Mouse (Mus musculus): ENCODE results near the gene Gm10644. TPM values are rescaled to one million over a fixed set of nuclear protein-coding genes. Genes with fewer than 3 reads are reported as not detected.

Gene Gm10644
- polyA plus RNA-seq, 1 experiment from 2014 or later, result 0.37 TPM

Small RNA genes lying within 50 kb of the gene (microRNA-seq; reads per million reads assigned to microRNA genes)
- gene Gm44330 (ENCODE audit: borderline number of aligned reads) (not detected), gene Gm44450 (ENCODE audit: borderline number of aligned reads) (not detected)

Other genes starting within 250 kb of the Gm10644 start
- gene Ddx39, start 240.0 kb downstream of the Gm10644 start, polyA plus RNA-seq (2014; fragmentation: Nextera tagmentation; extraction: Ambion mirVana), result 375 and 420 TPM in 2 replicates
- 16.8 and 17.2 TPM in 2 replicates for gene Adgre5, start 213.9 kb downstream of the Gm10644 start, polyA plus RNA-seq (2014; fragmentation: Nextera tagmentation; extraction: Ambion mirVana)
- gene Adgrl1, start 55.1 kb downstream of the Gm10644 start, polyA plus RNA-seq (2014; fragmentation: Nextera tagmentation; extraction: Ambion mirVana), result 7.4 and 10.3 TPM in 2 replicates
- 109 and 123 TPM in 2 replicates for gene Asf1b, start 302 bp upstream of the Gm10644 start, polyA plus RNA-seq (2014; fragmentation: Nextera tagmentation; extraction: Ambion mirVana)
- gene Prkaca, start 17.8 kb upstream of the Gm10644 start, polyA plus RNA-seq (2014; fragmentation: Nextera tagmentation; extraction: Ambion mirVana), result 96.9 and 99.2 TPM in 2 replicates
- 13.4 and 17.6 TPM in 2 replicates for gene Samd1, start 42.5 kb upstream of the Gm10644 start, polyA plus RNA-seq (2014; fragmentation: Nextera tagmentation; extraction: Ambion mirVana)
- gene 1700067K01Rik, start 46.3 kb upstream of the Gm10644 start, polyA plus RNA-seq (2014; fragmentation: Nextera tagmentation; extraction: Ambion mirVana), result 0.29 and 1.5 TPM in 2 replicates
- gene 2210011C24Rik, start 57.0 kb upstream of the Gm10644 start, polyA plus RNA-seq (2014; fragmentation: Nextera tagmentation; extraction: Ambion mirVana), result not detected in 2 replicates
- gene Palm3, start 66.3 kb upstream of the Gm10644 start, polyA plus RNA-seq (2014; fragmentation: Nextera tagmentation; extraction: Ambion mirVana), result 0.66 and 1.2 TPM in 2 replicates
- gene Il27ra, start 87.4 kb upstream of the Gm10644 start, polyA plus RNA-seq (2014; fragmentation: Nextera tagmentation; extraction: Ambion mirVana), result 1.8 and 3.1 TPM in 2 replicates
- gene Rln3, start 89.8 kb upstream of the Gm10644 start, polyA plus RNA-seq (2014; fragmentation: Nextera tagmentation; extraction: Ambion mirVana), result 0.42 TPM in 1 of 2 replicates, not detected in the other
- 0.52 and 0.86 TPM in 2 replicates for gene Gm10643, start 109.9 kb upstream of the Gm10644 start, polyA plus RNA-seq (2014; fragmentation: Nextera tagmentation; extraction: Ambion mirVana)
- 8.4 and 9.5 TPM in 2 replicates for gene Rfx1, start 111.6 kb upstream of the Gm10644 start, polyA plus RNA-seq (2014; fragmentation: Nextera tagmentation; extraction: Ambion mirVana)
- 5.9 and 10.0 TPM in 2 replicates for gene Dcaf15, start 149.6 kb upstream of the Gm10644 start, polyA plus RNA-seq (2014; fragmentation: Nextera tagmentation; extraction: Ambion mirVana)
- gene Podnl1, start 170.8 kb upstream of the Gm10644 start, polyA plus RNA-seq (2014; fragmentation: Nextera tagmentation; extraction: Ambion mirVana), result 0.12 and 0.26 TPM in 2 replicates
- gene Cc2d1a, start 192.7 kb upstream of the Gm10644 start, polyA plus RNA-seq (2014; fragmentation: Nextera tagmentation; extraction: Ambion mirVana), result 13.7 and 14.1 TPM in 2 replicates
- gene 4930432K21Rik, start 192.8 kb upstream of the Gm10644 start, polyA plus RNA-seq (2014; fragmentation: Nextera tagmentation; extraction: Ambion mirVana), result 0.36 and 0.47 TPM in 2 replicates
- gene Nanos3, start 230.0 kb upstream of the Gm10644 start, polyA plus RNA-seq (2014; fragmentation: Nextera tagmentation; extraction: Ambion mirVana), result 1.2 and 1.8 TPM in 2 replicates